Mouse (Mus musculus) CH12.LX (cell line): ENCODE data around the gene Camta1. TPM values are rescaled to one million over a fixed set of nuclear protein-coding genes. Genes with fewer than 3 reads are reported as not detected.

Experiments used
- DNase-seq: peaks from one replicate; pipeline ENCODE4 v3.0.0-alpha.2; 2013; ENCODE audit errors: extremely low read depth
- H3K27ac ChIP-seq: 2 replicates; pipeline ENCODE4 v1.5.1; 2012; ENCODE audit warnings: low read depth, mild to moderate bottlenecking, control low read depth, moderate library complexity; ENCODE audit not compliant: insufficient read depth
- H3K27me3 ChIP-seq: replicated peaks from 2 replicates; pipeline ENCODE3; 2012; ENCODE audit warnings: inconsistent platforms
- H3K36me3 ChIP-seq, 2 experiments: replicated peaks in 1 of 2; 2 replicates each; pipeline versions ENCODE3 to v1.6.1; 2012; ENCODE audit warnings: inconsistent platforms in 1 of 2, low read length in 1 of 2, mild to moderate bottlenecking in 1 of 2, mixed read lengths in 1 of 2, moderate library complexity in 1 of 2; ENCODE audit not compliant: control insufficient read depth in 1 of 2, insufficient read depth in 1 of 2
- H3K4me1 ChIP-seq, 2 experiments: 2 replicates each; pipeline ENCODE4 v1.6.1; 2012; ENCODE audit warnings: inconsistent platforms in 1 of 2, moderate library complexity in 1 of 2; ENCODE audit not compliant: insufficient read depth in 2 of 2, control insufficient read depth in 1 of 2
- H3K4me2 ChIP-seq: 2 replicates; pipeline ENCODE4 v1.6.1; 2012; ENCODE audit warnings: low read depth, mild to moderate bottlenecking, control low read depth; ENCODE audit not compliant: poor library complexity, insufficient read depth, severe bottlenecking
- H3K4me3 ChIP-seq, 3 experiments: fragments of 150-350 bp in 1 of 3; sonication (generic) in 1 of 3; replicated peaks in 1 of 3; 2 replicates each; pipeline versions ENCODE3 to v1.5.1; 2011 to 2012; ENCODE audit warnings: low read depth in 2 of 3, low read length in 2 of 3, mild to moderate bottlenecking in 2 of 3, moderate library complexity in 2 of 3, control low read depth in 1 of 3, improper control_type of control experiment in 1 of 3, inconsistent platforms in 1 of 3, mixed read lengths in 1 of 3; ENCODE audit not compliant: poor library complexity in 1 of 3
- H3K79me2 ChIP-seq: replicated peaks from 2 replicates; pipeline ENCODE4 v1.6.1; 2012; ENCODE audit warnings: mild to moderate bottlenecking, moderate library complexity; ENCODE audit not compliant: control insufficient read depth, poor library complexity, insufficient read depth, severe bottlenecking; ENCODE audit errors: extremely low read depth
- H3K9ac ChIP-seq: 2 replicates; pipeline ENCODE4 v1.6.1; 2012; ENCODE audit warnings: low read depth, mild to moderate bottlenecking, control low read depth, moderate library complexity; ENCODE audit not compliant: insufficient read depth
- H3K9me3 ChIP-seq: replicated peaks from 2 replicates; pipeline ENCODE3; 2012; ENCODE audit warnings: low read length, inconsistent platforms, mixed read lengths
- CHD1 ChIP-seq: IDR thresholded peaks from 2 replicates; pipeline ENCODE4 v1.6.1; 2012; ENCODE audit warnings: low read depth, low read length, improper control_type of control experiment, inconsistent platforms
- E2F4 ChIP-seq: IDR thresholded peaks from 2 replicates; pipeline ENCODE4 v1.6.1; 2011; ENCODE audit warnings: low read depth, low read length, improper control_type of control experiment; ENCODE audit not compliant: insufficient replicate concordance
- ELF1 ChIP-seq: IDR thresholded peaks from 2 replicates; pipeline ENCODE4 v1.6.1; 2014; ENCODE audit warnings: low read depth, mild to moderate bottlenecking, inconsistent platforms, low read length, improper control_type of control experiment
- EP300 ChIP-seq: IDR thresholded peaks from 2 replicates; pipeline ENCODE4 v1.6.1; 2011; ENCODE audit warnings: low read length, improper control_type of control experiment
- ETS1 ChIP-seq: conservative IDR thresholded peaks from 2 replicates; pipeline ENCODE4 v1.6.1; 2012; ENCODE audit warnings: low read depth, mild to moderate bottlenecking, inconsistent platforms, low read length, improper control_type of control experiment, moderate library complexity
- IRF4 ChIP-seq: IDR thresholded peaks from 2 replicates; pipeline ENCODE4 v1.6.1; 2014; ENCODE audit warnings: low read depth, mild to moderate bottlenecking, inconsistent platforms, low read length, improper control_type of control experiment
- JUN ChIP-seq: IDR thresholded peaks from 2 replicates; pipeline ENCODE4 v1.6.1; 2011; ENCODE audit warnings: low read depth, mild to moderate bottlenecking, low read length, improper control_type of control experiment, moderate library complexity; ENCODE audit not compliant: insufficient read depth
- MAFK ChIP-seq: IDR thresholded peaks from 2 replicates; pipeline ENCODE4 v1.6.1; 2011; ENCODE audit warnings: low read length, improper control_type of control experiment; ENCODE audit not compliant: insufficient replicate concordance
- MAX ChIP-seq: IDR thresholded peaks from 2 replicates; pipeline ENCODE4 v1.6.1; 2011; ENCODE audit warnings: low read length, improper control_type of control experiment
- MEF2A ChIP-seq: IDR thresholded peaks from 2 replicates; pipeline ENCODE4 v1.6.1; 2014; ENCODE audit warnings: low read depth, mild to moderate bottlenecking, inconsistent platforms, low read length, improper control_type of control experiment, borderline replicate concordance
- MXI1 ChIP-seq: IDR thresholded peaks from 2 replicates; pipeline ENCODE4 v1.6.1; 2011; ENCODE audit warnings: mild to moderate bottlenecking, low read depth, low read length, improper control_type of control experiment
- MYC ChIP-seq: IDR thresholded peaks from 2 replicates; pipeline ENCODE4 v1.6.1; 2011; ENCODE audit warnings: low read depth, mild to moderate bottlenecking, improper control_type of control experiment, low read length
- POLR2AphosphoS2 ChIP-seq: IDR thresholded peaks from 2 replicates; pipeline ENCODE4 v1.6.1; 2011; ENCODE audit warnings: low read depth, low read length, improper control_type of control experiment
- RAD21 ChIP-seq: IDR thresholded peaks from 2 replicates; pipeline ENCODE4 v1.6.1; 2011; ENCODE audit warnings: low read depth, mild to moderate bottlenecking, low read length, improper control_type of control experiment, moderate library complexity
- SMC3 ChIP-seq: IDR thresholded peaks from 2 replicates; pipeline ENCODE4 v1.6.1; 2011; ENCODE audit warnings: low read depth, low read length, improper control_type of control experiment
- TCF12 ChIP-seq: IDR thresholded peaks from 2 replicates; pipeline ENCODE4 v1.6.1; 2014; ENCODE audit warnings: low read depth, mild to moderate bottlenecking, inconsistent platforms, low read length, improper control_type of control experiment
- USF1 ChIP-seq: IDR thresholded peaks from 2 replicates; pipeline ENCODE4 v1.6.1; 2014; ENCODE audit warnings: low read depth, mild to moderate bottlenecking, inconsistent platforms, low read length, improper control_type of control experiment
- ZC3H11A ChIP-seq: IDR thresholded peaks from 2 replicates; pipeline ENCODE4 v1.6.1; 2012; ENCODE audit warnings: low read depth, mild to moderate bottlenecking, inconsistent platforms, low read length, improper control_type of control experiment
- ZMIZ1 ChIP-seq: IDR thresholded peaks from 2 replicates; pipeline ENCODE4 v1.6.1; 2012; ENCODE audit warnings: low read depth, mild to moderate bottlenecking, inconsistent platforms, low read length, improper control_type of control experiment
- ZNF384 ChIP-seq: IDR thresholded peaks from 2 replicates; pipeline ENCODE4 v1.6.1; 2012; ENCODE audit warnings: low read depth, low read length, improper control_type of control experiment, inconsistent platforms
- dilution Hi-C: fragments of 300-500 bp; cut with MboI; formaldehyde crosslinking; loops from 2 replicates; pipeline ENCODE4 v1.14.3; 2020; ENCODE audit warnings: low sequenced_read_pairs; ENCODE audit not compliant: extremely low pct_unique_long_range_greater_than_20kb, extremely low pct_ligation_motif_present
- in situ Hi-C: fragments of 300-500 bp; cut with MboI; formaldehyde crosslinking; loops from 3 replicates; pipeline ENCODE4 v1.14.3; 2019; ENCODE audit warnings: low sequenced_read_pairs, low pct_ligation_motif_present, low pct_unique_long_range_greater_than_20kb, mixed read lengths
- polyA plus RNA-seq: library from polyadenylated mRNA; unstranded; fragments of >175 nt; gene quantifications from 2 replicates; pipeline ENCODE4 v1.2.1, GENCODE M21; 2012; ENCODE audit warnings: low read depth; ENCODE audit not compliant: insufficient read length
- total RNA-seq, 2 experiments: library from RNA; depleted of rRNA; stranded (reverse); fragments of 300-350 nt in 1 of 2; fragments of >200 nt in 1 of 2; gene quantifications; 2 replicates each; pipeline ENCODE4 v1.2.3; 2012 to 2014

Gene Camta1
- total and polyA plus RNA-seq, 3 experiments, result 9.9 to 32.5 (median 15.3) TPM

DNA sequence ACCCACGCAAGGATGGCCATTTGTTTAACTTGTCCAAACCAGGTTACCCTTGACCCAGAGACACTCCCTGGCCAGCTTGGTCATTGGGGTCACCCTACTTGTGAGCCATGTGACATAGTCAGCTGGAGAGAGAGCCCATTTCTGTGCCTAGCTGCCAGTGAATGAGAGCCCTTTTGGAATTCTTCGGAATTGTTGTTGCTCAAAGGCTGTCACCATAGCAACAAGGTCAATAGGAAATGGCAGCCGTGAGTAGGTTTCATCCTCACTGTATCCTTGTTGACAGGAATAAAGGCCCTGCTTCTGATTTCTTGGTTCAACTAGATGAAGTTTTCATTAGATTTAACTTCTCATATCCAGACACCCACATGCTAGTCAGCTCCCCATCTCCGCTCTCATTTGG, 707.4 kb downstream of the Camta1 start:
- H3K27me3 ChIP-seq, result no peaks in the 10 kb centered on the region
- H3K4me3 ChIP-seq, result no peak overlapping the region
- H3K9me3 ChIP-seq, result peaks cover 91% of the 10 kb centered on the region
- dilution Hi-C loops, result no loop called here
- H3K36me3 ChIP-seq, result no peaks in the 10 kb centered on the region
- H3K4me1 ChIP-seq, result no peaks in the 10 kb centered on the region
- no peak overlapping the region for H3K4me2 ChIP-seq
- no peak for TF ChIP-seq E2F4
- TF ChIP-seq EP300, result no peak
- TF ChIP-seq MAFK, result no peak
- no peak for TF ChIP-seq MEF2A
- TF ChIP-seq SMC3, result no peak
- TF ChIP-seq ZNF384, result no peak
- TF ChIP-seq IRF4, result no peak
- no peak for TF ChIP-seq ELF1
- TF ChIP-seq MAX, result no peak
- no peak for TF ChIP-seq ZMIZ1
- TF ChIP-seq POLR2AphosphoS2, result no peak
- TF ChIP-seq USF1, result no peak
- TF ChIP-seq ETS1, result no peak
- TF ChIP-seq JUN, result no peak
- TF ChIP-seq ZC3H11A, result no peak
- no peak for TF ChIP-seq TCF12
- TF ChIP-seq MXI1, result no peak
- no peak for TF ChIP-seq MYC
- no peak for TF ChIP-seq CHD1
- TF ChIP-seq, all 38 proteins: peak for 0
- no peak for DNase-seq
- Histone ChIP-seq H3K9ac (no peak overlapping the region), H3K27ac (no peak overlapping the region), H3K79me2 (no peaks in the 10 kb centered on the region)
- in situ Hi-C loops, result loop anchor here (25.0 kb wide), 2 partner anchors 608 to 733 kb away; no protein-coding TSS in a partner anchor

DNA sequence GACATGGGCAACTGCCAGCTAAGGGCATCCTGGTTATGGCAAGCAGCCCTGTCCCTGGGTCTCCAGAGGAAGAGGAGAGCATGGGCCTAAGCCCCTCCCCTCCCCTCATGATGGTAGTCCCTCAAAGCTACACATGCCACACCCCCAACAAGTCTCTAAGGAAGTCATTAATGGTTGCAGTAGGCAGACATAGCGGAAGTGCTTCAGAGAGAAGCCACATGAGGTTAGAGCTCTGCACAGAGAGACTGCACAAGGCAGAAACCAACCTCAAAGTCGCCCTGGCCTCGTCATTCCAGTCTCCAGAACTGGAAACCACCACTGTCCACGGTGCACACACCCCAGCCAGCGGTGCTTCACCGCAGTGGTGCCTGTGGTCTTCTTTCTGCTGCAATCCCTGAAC, 709.7 kb downstream of the Camta1 start:
- in situ Hi-C loops (loop anchor here (25.0 kb wide), 2 partner anchors 610 to 735 kb away; no protein-coding TSS in a partner anchor), dilution Hi-C loops (no loop called here)
- Histone ChIP-seq H3K4me3 (no peak overlapping the region), H3K9ac (no peak overlapping the region), H3K27ac (no peak overlapping the region), H3K79me2 (no peaks in the 10 kb centered on the region), H3K4me1 (no peaks in the 10 kb centered on the region), H3K36me3 (no peaks in the 10 kb centered on the region), H3K9me3 (peaks cover 80% of the 10 kb centered on the region), H3K4me2 (no peak overlapping the region), H3K27me3 (no peaks in the 10 kb centered on the region)
- TF ChIP-seq RAD21 (no peak), MAX (no peak)
- DNase-seq, result no peak
